Mouse (Mus musculus) C2C12 (cell line): ENCODE measurements around the gene Ncoa1.

Experiments used
- CTCF ChIP-seq: IDR thresholded peaks from one replicate; pipeline ENCODE4 v1.5.1; 2011; ENCODE audit not compliant: control insufficient read depth, insufficient read depth, insufficient read length
- MAX ChIP-seq: IDR thresholded peaks from one replicate; pipeline ENCODE4 v1.6.1; 2011; ENCODE audit warnings: mild to moderate bottlenecking, control low read depth
- MYOD1 ChIP-seq: IDR thresholded peaks from one replicate; pipeline ENCODE4 v1.6.1; 2011; ENCODE audit warnings: low read depth; ENCODE audit not compliant: control insufficient read depth, insufficient read length
- USF1 ChIP-seq: IDR thresholded peaks from one replicate; pipeline ENCODE4 v1.6.1; 2011; ENCODE audit warnings: low read depth, mild to moderate bottlenecking, control low read depth, moderate library complexity

GRCm38 (mm10) chr12:4505298-4505697, 28.3 kb upstream of the Ncoa1 start:
- no peak for TF ChIP-seq CTCF
- no peak for TF ChIP-seq USF1
- TF ChIP-seq MYOD1, result no peak
- TF ChIP-seq MAX, result no peak
